Mouse (Mus musculus) embryonic fibroblast, embryonic 13.5 days (primary cell): ENCODE results near the gene 1500009L16Rik.

Experiments
- CTCF ChIP-seq: IDR thresholded peaks from 2 replicates; pipeline ENCODE4 v1.5.1; 2011; ENCODE audit warnings: mild to moderate bottlenecking, control low read depth, low read length, moderate library complexity, borderline replicate concordance; ENCODE audit not compliant: insufficient read depth
- POLR2A ChIP-seq: IDR thresholded peaks from 2 replicates; pipeline ENCODE4 v1.6.1; 2011; ENCODE audit warnings: low read depth, mild to moderate bottlenecking, control low read depth, low read length, moderate library complexity

- no peak for TF ChIP-seq POLR2A
- TF ChIP-seq CTCF, result no peak
Observed at GRCm38 (mm10) chr10:83758732-83759131, 36.1 kb downstream of the 1500009L16Rik start.
